Mouse (Mus musculus) regulatory T cell (primary cell): ENCODE results near the gene Kcnab1.

Experiments
- in situ Hi-C: fragments of 300-600 bp; cut with MboI, MseI; formaldehyde crosslinking; loops from one replicate; pipeline ENCODE4 v1.15.1; 2025; ENCODE audit warnings: high pct_unique_total_duplicates

Kcnab1 gene

GRCm38 (mm10) chr3:65203361-65204117 lies 94.4 kb downstream of the Kcnab1 start:
- in situ Hi-C loops, result no loop called here

- in situ Hi-C loops, result no loop called here
Measured at GRCm38 (mm10) chr3:65204356-65205075, 95.3 kb downstream of the Kcnab1 start.

GRCm38 (mm10) chr3:65205539-65206020 lies 96.4 kb downstream of the Kcnab1 start:
- in situ Hi-C loops, result no loop called here

- in situ Hi-C loops, result no loop called here
Measured at GRCm38 (mm10) chr3:65213725-65214124, 104.5 kb downstream of the Kcnab1 start.

DNA sequence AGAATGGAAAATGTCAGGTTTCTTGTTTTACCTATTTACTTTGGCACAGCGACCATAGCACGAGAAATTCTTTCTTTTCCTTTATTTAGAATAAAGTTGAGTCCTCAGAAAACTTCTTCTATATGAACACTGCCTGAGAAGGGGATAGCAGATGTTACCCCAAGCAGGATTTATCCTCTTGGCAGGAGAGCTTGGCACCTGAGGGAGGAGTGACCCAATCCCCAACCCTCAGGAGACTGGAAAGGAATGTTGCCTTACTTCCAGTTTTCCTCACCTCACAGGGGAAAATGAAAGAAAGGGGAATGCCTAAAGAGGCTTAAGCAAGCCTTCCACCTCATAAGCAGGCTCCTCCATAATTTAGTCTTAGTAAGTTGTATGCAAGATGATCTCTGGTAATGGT lies 105.5 kb downstream of the Kcnab1 start:
- in situ Hi-C loops, result loop anchor here (5.0 kb wide), 1 partner anchor 32 kb away; no protein-coding TSS in a partner anchor

GRCm38 (mm10) chr3:65217673-65218579 lies 108.7 kb downstream of the Kcnab1 start:
- in situ Hi-C loops, result loop anchor here (5.0 kb wide), 1 partner anchor 36 kb away; no protein-coding TSS in a partner anchor

GRCm38 (mm10) chr3:65220287-65220686 lies 111.1 kb downstream of the Kcnab1 start:
- in situ Hi-C loops, result no loop called here

DNA sequence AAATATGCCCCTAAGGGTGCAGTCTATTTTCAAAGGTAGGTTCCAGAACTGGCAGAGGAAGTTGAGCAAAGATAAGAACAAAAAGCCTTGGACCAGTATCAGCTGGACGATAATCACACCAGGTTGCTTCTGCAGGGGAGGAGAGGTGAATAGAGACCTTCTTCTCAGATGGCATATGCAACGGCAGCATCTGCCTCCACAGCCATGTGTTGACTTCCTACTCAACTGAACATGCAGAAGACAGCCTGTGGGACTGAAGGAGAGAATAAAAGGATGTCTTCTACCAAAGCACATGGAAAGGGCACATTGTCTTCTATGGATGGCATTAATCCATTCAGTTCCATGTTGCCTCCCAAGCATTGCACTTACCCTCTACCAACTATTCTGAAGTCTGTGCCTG lies 114.5 kb downstream of the Kcnab1 start:
- in situ Hi-C loops, result no loop called here

- in situ Hi-C loops, result no loop called here
Measured at GRCm38 (mm10) chr3:65230978-65231377, 121.8 kb downstream of the Kcnab1 start.

- in situ Hi-C loops, result no loop called here
Measured at GRCm38 (mm10) chr3:65231419-65232090, 122.4 kb downstream of the Kcnab1 start.

DNA sequence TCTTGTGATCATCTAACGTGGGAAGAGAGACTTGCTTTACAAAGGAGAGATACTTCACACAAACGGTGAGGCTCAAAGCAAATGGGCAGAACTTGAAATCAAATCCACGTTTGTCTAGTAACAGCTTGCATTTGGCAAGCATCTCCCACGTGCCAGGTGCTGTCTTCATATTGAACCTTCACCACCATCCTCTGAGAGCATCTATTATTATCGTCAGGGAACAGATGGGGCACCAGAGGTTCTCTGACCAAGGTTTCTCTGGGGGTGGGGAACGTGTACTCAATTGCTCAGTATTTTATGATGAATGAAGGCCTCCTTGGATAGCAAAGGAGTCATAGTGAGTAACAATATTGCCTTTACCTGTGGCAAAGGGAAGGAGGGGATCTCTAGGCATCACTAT lies 139.8 kb downstream of the Kcnab1 start:
- in situ Hi-C loops, result no loop called here

- in situ Hi-C loops, result no loop called here
Measured at GRCm38 (mm10) chr3:65260521-65260920, 151.3 kb downstream of the Kcnab1 start.

- in situ Hi-C loops, result no loop called here
Measured at GRCm38 (mm10) chr3:65262506-65263422, 153.6 kb downstream of the Kcnab1 start.

- in situ Hi-C loops, result no loop called here
Measured at GRCm38 (mm10) chr3:65273317-65273716, 164.1 kb downstream of the Kcnab1 start.

DNA sequence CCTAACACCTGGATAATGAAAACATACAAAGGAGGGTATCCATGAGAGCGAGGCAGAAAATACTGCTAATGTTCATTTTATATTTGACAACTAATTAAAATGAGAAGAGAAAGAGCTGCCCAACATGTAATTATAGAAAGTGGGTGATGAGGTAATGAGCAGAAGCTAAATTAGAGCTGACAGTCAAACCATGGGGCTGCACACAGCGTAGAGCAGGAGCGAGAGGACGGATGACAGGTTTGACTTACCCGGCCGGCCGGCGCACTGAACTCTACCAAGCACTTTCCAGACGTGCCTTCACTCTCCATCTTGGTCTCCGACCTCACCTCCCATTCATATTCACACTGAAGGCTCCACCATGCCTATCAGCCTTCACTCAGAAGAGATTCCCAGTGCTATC lies 168.6 kb downstream of the Kcnab1 start:
- in situ Hi-C loops, result no loop called here

DNA sequence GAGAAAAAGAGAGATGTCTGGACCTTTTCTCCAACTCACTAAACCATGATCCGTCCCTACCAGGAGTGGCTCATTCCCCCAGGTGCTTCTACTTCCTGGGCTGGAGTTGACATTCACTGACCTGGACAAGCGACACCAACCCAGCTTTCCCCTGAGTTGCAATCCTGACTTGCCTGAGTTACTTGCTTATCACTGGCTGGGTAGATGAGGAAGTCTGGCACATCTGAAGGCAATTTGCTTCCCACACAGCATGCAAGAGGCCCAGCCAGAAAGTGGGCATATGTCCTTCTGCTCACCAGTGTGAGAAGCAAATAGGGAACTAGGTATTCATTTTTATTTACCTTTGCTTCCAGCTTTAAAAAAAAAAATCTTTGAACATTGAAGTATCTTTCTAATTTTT lies 174.2 kb downstream of the Kcnab1 start:
- in situ Hi-C loops, result no loop called here

- in situ Hi-C loops, result no loop called here
Measured at GRCm38 (mm10) chr3:65288994-65289393, 179.8 kb downstream of the Kcnab1 start.

GRCm38 (mm10) chr3:65296996-65297395 lies 187.8 kb downstream of the Kcnab1 start:
- in situ Hi-C loops, result no loop called here

GRCm38 (mm10) chr3:65299205-65299604 lies 190.0 kb downstream of the Kcnab1 start:
- in situ Hi-C loops, result no loop called here

GRCm38 (mm10) chr3:65301531-65301930 lies 192.3 kb downstream of the Kcnab1 start:
- in situ Hi-C loops, result no loop called here
